Mouse (Mus musculus) duodenum, adult 2 months (tissue): ENCODE results near the gene U2af1. TPM values are rescaled to one million over a fixed set of nuclear protein-coding genes. Genes with fewer than 3 reads are reported as not detected.

Experiments used
- polyA plus RNA-seq: library from polyadenylated mRNA; depleted of rRNA; stranded (reverse); fragments of >200 nt; gene quantifications from 2 replicates; pipeline ENCODE4 v1.2.3, GENCODE M21; 2012; ENCODE audit warnings: low replicate concordance; rRNA removed

Gene U2af1
- 8.9 and 12.8 TPM in 2 replicates for polyA plus RNA-seq

DNA sequence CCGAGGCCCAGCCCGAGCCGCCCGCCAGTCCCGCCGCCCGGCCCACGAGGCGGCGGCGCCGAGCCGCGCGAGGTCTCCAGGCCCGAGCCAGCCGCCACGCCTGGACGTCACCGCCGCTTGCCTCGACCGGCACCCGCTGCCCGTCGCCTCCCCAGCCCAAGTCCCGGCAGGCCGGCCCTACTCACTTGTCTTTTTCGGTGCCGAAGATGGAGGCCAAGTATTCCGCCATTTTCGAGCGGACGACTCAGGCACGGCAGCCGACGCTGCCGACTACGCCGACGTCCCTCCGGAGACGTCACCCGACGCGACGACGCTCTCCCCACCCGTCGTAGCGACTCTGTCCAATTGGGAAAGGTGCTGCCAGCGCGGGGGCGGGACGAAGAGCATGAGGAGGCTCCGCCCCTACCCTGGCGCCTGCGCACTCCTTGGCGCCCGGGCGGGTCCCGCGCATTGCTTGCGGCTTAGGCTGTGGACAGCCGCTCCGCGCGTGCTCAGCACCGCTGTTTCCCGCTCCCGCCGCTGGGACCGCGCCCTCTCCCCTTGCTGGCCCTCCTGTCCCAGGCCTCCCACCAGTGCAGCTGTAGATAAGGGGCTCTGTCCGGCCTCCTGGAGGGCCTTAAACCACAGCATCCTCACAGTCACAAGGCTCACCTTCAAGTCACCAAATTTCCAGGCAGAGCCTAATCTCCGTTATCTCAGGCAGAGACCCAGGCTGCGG is at the start of gene U2af1:
TSS of gene U2af1 (minus strand) at position 425 of the 718 bp plus-strand sequence.

DNA sequence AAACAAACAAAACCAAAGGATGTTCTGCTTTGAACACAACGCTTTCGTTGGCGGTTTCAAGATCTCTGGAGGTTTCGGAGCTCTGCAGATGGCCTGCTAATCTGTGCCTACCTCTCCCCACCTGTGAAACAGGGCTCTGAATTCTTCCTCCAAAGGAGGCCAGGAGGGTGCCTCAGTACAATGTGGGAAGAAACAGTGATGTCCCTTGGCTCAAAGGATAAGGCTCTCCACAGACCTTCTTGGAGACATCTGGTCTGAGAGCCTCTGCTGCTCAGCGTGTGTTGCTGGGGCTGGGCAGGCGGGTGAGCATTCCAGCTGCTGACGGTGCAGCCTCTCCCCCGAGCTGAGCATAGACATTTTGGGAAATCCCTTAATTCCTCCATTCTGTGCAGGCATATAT is 18.8 kb upstream of the U2af1 start, which contains the start of gene Cryaa:
TSS of gene Cryaa (plus strand) at position 301 of the 400 bp plus-strand sequence.

GRCm38 (mm10) chr17:31636942-31637811 is 21.5 kb downstream of the U2af1 start, which contains the start of gene Cbs:
Gene Cbs (minus strand): TSS chr17:31637238.

Other genes with a start within 250 kb of the U2af1 start
- 22.1 and 25.4 TPM in 2 replicates for gene Wdr4, start 138.9 kb downstream of the U2af1 start, polyA plus RNA-seq
- gene Ndufv3, start 138.8 kb downstream of the U2af1 start, polyA plus RNA-seq = 101 and 169 TPM in 2 replicates
- gene Pknox1, start 94.2 kb downstream of the U2af1 start, polyA plus RNA-seq = 4.8 and 8.8 TPM in 2 replicates
- gene Cbs, start 21.7 kb downstream of the U2af1 start, polyA plus RNA-seq = 1.2 and 14.4 TPM in 2 replicates
- gene Cryaa, start 18.9 kb upstream of the U2af1 start, polyA plus RNA-seq = not detected in 2 replicates
- gene Sik1, start 196.9 kb upstream of the U2af1 start, polyA plus RNA-seq = 12.3 and 15.3 TPM in 2 replicates